Mouse (Mus musculus): ENCODE data around the gene Upf1.

The Upf1 gene

DNA sequence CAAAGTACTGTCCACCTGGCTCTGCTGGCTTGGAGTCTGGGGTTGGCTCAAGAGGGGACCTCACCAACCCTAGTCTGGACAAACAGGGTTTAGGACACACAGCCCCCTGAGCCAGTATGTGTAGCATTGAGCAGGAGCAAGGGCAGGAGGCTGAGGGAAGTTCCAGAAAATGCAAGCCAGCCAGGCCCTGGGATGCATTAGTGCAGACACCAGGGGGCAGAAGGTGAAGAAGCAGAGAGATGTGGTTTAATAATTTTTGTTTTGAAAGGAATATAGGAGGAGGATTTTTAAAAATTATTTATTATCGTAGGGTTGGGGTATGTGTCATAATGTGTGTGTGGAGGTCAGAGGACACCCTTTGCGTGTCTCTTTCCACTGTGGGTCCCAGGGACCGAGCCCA lies 29.4 kb downstream of the Upf1 start:
- DNase-seq (ENCODE audit: low spot score) = no peak

DNA sequence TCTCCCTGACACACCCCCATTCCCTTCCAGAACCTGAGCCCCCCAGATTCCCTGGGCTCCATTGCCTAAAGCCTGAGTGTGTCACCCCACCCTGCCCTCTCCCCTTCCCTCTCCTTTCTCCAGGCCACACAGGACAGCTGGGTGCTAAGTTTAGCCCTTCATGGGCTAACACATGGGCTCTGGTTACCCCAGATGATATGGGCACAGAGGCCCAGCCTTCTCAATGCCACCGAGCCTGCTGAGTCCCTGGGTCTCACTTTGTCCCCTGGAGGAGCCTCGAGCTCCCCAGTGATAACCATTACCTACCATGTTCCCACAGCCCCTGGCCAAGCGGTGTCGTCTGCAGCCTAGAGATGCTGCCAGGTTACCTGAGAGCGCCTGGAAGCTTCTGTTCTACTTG lies 35.2 kb downstream of the Upf1 start:
- no peak for DNase-seq (ENCODE audit: low spot score)

DNA sequence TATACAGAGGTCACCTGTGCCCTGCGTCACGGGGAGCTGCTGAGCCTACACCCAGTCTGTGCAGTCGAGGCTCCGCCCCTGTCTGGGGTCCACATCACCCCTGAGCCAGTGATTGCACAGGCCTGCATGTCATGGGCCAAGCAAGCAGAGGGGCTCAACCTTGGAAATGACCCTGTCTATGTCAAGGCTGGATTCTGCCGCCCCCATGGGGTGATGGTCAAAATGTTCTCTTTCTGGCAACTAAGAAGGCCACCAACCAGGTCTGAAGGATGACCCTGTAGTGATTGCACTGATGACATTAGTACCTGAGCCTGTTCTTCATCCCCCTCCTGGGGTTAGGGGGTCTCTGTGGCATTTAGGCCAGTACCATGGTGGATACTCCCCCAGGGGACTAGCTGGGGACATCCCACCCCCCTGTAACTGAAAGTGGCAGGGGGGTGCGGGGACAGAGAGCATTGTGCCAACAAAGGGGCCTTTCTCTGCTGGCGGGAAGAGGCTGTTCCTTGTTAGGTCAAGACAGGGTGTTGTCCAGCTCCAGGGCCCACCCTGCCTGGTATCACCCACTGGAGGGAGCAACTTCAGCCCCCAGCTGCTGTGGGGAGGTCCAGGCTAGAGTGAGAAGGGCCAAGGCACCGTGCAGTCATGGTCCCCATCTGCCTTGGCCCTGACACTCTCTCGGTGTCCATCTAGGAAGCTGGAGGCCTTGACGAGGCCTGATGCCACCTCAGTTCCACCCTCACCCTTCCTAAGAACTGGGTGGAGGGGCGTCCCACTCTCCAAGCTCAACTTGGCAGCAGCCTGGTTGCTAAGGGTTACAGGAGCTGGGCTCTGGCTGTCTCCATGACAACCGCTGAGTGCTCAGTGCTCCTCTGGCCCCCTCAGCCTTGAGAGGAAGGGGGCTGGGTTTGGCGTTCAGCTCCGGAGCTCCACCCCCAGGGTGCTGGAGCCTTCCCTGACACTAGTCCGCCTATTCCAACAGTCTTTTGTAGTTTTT lies 36.3 kb downstream of the Upf1 start:
- peak; percentile 92 for DNase-seq (ENCODE audit: low spot score)

DNA sequence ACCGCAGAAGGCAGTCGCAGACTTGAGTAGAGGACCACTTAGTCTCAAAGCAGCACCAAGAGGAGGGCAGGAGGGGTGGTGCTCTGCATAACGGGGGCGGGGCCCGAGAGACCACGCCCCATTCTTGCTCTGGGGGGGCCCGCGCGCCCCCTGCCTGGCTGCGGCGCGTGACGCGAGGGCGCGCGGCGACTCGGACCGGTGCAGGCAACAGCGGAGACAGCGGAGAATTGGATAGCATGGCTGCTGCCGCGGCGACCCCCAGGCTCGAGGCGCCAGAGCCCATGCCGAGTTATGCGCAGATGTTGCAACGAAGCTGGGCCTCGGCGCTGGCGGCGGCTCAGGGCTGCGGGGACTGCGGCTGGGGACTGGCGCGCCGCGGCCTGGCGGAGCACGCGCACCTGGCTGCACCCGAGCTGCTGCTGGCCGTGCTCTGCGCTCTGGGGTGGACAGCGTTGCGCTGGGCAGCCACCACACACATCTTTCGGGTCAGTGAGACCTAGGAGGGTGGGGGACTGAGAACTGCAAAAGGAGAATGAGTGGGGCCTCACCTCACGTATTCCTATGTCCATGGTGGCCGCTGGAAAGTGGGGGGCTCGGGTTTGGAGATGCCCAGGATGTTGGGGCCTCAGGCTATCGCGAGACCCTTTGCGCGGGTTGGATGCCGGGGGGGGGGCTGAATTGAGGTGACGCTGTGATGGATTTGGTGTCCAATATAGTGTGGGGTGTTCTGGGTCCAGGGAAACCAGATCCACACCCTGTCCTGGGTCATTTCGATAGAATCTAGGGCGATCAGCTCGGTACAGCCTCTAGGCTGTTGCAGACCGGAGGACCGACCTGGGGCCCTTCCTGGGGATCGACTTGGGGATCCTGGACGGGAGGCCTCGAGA lies 37.2 kb downstream of the Upf1 start, which contains the start of gene Cers1:
Gene Cers1 (plus strand): TSS at position 152 of the 887 bp plus-strand sequence.
- DNase-seq (ENCODE audit: low spot score) = peak; percentile 78

DNA sequence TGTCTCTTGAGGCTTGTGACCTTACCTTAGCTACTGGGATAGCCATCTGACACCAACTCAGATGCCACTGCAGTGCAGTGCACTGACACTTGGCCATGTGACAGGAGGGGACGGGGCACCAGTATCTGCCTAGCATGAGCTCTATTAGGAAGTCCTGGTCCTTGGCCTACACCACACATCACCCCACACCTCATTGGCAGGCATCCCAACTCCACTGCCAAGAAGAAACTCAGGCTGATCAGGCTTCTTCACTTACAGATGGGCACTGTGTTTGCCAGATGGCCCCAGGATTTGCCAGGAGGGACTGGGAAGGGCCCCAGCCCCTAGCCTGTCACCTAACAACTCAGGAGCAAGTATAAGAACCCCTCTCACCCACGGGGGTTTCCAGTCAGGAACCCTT lies 39.7 kb downstream of the Upf1 start:
- peak; percentile 93 for DNase-seq (ENCODE audit: low spot score)

DNA sequence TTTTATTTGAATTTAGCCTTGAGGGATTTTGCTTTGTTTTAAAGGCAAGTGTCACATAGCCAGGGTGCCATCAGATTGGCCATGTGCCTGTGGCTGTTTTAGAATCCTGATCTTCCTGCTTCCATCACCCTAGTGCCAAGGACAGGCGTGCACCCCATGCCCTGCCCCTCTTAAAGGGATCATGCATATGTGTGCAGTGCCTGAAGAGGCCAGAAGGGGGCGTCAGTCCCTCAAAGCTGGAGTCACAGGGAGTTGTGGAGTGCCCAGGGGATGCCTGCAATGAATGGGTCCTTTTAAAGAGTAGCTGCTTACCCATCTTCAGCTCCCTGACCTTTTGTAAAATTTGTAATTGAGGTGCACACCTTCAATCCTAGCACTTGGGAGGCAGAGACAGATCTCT lies 43.8 kb downstream of the Upf1 start:
- peak; percentile 37 for DNase-seq (ENCODE audit: low spot score)

DNA sequence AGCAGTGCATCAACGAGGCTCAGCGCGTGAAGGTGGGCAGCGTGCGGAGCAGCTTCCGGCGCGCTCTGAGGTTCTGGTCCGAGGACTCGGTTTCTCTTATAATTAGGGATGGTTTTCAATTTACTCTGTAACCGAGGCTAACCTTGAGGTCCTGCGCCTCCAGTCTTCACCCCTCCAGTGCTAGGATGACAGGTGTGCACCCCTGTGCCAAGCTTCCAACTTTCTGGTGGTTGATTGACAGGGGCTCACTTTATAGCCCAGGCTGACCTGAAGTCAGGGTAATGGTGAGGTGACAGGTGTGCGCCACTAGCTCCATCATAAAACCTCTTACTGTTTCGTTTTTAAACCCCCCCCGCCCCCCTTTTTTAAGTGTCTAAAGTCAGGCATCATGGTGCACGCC lies 50.2 kb downstream of the Upf1 start:
- no peak for DNase-seq (ENCODE audit: low spot score)

DNA sequence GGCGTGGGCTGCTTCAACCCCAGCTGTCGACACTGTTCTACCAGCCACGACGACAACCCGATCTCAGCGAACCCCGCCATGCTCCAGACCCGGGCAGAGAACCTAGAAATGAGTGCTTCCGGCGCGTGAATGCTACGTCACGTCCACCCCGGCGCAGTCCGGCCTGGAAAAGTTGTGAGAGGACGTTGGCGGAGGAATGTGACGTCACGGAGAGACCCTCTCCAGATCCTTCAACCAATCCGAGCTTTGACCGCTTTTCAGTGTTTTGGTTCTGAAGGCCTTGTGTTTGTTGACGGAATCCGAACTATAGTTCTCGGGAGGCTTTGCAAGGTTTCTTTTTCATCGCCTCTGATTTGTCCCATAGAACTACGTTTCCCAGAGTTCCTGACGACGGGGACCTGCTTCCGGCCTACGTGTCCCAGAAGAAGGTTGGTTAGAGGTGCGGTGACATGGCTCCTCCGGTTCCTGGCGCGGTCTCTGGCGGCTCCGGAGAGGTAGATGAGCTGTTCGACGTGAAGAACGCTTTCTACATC lies 50.7 kb downstream of the Upf1 start, which contains the start of the genes Ddx49 and Cope:
Gene Ddx49 (minus strand): TSS at position 132 of the 533 bp plus-strand sequence.
Gene Cope (plus strand): TSS at position 161 of the 533 bp plus-strand sequence.
- peak; percentile 93 for DNase-seq (ENCODE audit: low spot score)

DNA sequence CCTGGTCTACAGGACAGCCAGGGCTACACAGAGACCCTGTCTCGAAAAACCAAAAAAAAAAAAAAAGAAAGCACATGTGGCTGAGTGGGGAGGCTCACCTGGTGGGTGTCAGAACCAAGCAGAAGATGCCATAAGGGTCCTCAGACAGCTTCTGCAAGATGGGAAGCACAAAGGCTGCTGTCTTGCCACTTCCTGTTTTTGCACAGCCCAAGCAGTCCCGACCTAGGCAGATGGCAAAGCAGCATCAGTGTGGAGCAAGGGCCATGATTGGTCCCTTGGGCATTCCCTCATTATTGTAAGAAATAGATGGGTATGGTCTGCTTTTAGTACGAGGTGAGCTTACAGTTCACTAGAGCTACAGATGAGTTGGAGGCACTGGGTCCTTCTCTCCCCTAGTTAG lies 52.2 kb downstream of the Upf1 start:
- no peak for DNase-seq (ENCODE audit: low spot score)

DNA sequence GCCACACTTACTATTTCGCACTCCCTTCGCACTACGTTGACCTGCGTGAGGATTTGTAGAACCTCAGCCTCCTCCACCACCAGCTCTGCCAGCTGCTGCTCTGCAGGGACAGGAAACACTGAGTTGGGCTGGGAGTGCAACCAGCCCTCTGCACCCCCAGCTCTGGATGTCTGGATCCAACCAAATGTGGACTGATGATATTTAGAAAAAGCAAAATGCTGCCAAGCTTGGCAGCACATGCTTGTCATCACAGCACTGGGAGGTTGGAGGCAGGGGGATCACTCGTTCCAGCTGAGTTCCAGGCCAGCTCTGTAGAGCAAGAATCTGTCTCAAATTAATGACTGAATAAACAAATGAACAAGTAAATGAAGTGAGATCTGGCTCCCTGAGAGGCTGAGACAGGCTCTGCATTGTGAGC lies 59.1 kb downstream of the Upf1 start:
- peak; percentile 76 for DNase-seq (ENCODE audit: low spot score)

DNA sequence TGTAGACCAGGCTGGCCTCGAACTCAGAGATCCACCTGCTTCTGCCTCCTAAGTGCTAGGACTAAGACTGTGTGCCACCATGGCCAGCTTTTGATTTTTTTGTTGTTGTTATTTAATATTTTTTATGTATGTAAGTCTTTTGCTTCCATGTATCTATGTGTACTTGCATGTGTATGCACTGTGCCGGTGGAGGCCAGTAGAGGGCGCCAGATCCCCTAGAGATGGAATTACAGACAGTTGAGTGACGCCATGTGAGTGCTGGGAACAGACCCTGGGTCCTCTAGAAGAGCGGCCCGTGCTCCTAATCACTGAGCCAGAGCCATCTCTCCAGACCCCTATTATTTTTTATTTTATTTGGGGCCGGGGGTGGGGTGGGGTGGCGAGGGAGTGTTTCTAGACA lies 66.3 kb downstream of the Upf1 start:
- no peak for DNase-seq (ENCODE audit: low spot score)

DNA sequence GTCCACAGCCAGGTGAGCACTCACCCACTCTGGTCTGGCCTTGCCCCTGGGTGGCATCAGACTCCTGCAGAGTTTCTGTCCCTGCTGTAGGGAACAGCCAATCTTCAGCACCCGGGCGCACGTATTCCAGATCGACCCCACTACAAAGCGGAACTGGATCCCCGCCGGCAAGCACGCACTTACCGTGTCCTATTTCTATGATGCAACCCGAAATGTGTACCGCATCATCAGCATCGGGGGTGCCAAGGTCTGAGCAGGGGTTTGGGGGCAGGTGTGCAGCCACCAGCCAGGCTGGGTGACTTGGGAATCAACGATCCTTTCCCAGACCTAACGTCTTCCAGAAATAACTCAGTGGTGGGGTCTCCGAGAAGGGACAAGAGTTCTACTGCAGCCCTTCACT lies 67.8 kb downstream of the Upf1 start:
- no peak for DNase-seq (ENCODE audit: low spot score)

DNA sequence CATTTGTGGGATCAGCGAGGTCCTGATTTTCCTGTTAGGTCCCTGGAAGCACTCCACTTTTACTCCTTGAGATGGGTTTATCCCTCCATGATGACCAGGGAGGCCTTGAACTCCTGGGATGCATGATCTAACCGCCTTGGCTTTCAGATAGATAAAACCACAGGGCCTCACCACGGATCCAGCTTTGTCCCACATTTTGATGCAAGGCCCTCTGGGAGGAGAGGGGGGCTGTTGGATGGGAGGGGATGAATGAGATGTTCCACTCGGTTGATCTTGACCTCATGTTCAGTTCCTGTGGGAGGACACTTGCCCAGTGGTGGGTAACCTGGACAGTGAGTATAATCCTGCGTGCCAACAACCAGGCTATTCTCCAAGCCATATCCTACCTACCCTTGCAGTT lies 68.7 kb downstream of the Upf1 start:
- no peak for DNase-seq (ENCODE audit: low spot score)

DNA sequence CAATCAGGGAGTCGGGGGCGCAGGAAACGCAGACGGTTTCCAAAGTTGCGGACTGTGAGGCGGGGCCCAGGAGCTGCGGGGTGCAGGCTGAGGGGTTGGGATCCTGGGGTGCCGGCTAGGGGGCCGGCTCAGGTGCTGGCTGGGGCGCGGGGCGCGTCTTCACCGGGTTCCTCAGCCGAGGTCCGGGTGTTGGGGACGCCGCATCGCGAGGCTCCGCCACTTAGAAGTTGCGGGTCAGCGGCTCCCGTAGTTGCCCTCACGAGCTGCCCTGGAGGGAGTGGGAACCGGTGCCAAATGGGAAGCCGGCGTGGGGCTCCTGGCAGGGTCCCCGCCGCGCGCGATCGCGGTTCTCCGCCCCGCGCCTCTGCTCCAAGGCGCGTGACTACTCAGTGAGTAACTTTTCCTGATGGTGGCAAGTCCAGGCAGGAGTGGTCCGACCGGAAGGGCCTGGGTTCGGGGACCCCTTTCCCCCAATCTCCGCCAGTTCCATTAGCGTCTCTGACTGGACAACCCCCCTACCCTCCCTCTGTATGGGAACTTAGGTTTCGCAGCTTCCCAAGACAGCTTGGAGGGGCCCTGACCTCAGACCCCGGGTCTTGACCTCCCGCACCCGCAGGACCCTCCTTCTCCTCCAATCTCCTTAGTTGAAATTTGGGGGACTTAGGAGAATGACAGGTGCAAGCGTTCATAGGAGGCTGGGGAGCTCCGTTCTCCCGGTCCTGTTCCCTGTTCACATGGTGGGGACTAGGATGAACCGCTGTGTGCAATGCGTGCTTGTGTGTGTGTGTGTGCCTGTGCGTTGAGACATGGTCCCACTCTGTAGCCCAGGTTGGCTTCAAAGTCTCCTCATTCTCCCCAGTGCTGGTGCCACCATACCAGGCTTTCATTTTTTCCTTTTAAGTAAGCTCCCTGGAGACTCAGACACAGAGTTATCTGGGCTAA lies 69.7 kb downstream of the Upf1 start:
- peak; percentile 54 for DNase-seq (ENCODE audit: low spot score)

DNA sequence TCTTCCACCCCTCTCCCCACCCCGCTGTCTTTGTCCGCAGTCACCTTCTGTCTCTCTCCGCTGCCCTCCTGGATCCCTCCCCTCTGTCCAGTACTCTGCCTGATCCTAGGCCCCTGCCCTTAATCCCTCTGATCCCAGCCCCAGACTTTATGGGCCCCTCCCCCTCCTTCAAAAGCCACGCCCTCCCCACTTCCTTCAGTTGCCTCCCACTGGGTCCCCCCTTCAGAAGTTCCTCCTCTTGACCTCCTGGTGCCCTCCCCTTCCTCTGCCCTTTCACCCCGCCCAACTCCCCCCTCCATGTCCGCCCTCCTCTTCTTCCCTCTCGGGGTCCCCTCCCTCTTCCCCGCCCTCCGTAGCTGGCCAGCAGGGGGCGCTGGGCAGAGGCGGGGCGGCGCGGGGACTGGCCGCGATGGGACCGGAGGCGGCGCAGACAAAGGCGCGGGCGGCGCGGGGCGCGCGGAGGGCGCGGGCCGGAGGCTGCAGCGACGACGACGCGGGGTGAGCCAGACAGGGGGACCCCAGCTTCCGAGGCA lies 70.4 kb downstream of the Upf1 start, which contains the start of gene Homer3:
Gene Homer3 (plus strand): TSS at position 225 of the 533 bp plus-strand sequence.
- DNase-seq (ENCODE audit: low spot score) = peak; percentile 85
